Mouse (Mus musculus) adrenal gland, adult 18-20 months (tissue): Measurements from ENCODE around the gene Cenps. TPM values are rescaled to one million over a fixed set of nuclear protein-coding genes. Genes with fewer than 3 reads are reported as not detected.

Experiments used
- DNase-seq, 2 experiments: peaks; one replicate each; pipeline ENCODE4 v3.0.0; 2021 to 2022; ENCODE audit warnings: low spot score in 2 of 2
- total RNA-seq, 2 experiments: library from RNA; stranded (reverse); gene quantifications; 1 replicate in 1 of 2; 2 replicates in 1 of 2; pipeline ENCODE4 v1.2.3; 2021

Gene Cenps
- total RNA-seq, 2 experiments from 2014 or later: 9.9 to 10.2 TPM

DNA sequence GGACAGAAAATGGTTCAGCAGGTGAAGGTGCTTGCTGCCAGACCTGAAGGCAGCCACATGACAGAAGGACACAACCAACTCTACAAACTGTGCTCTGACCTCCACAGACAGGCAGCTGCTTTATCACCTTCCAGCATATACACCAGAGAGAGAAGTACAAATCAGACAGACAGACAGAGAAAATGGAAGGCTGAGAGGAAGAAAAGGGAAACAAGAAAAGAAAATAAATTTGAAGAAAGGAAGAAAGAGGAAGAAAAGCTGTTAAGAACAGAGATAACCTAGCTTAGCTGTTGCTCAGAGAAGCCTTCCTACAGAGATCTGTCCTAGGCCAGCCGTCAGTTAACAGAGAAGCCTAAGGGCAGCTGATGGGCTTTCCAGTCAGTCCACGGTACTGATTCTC lies 21.8 kb upstream of the Cenps start:
- DNase-seq: no peak

GRCm38 (mm10) chr4:149157415-149157973 lies 20.1 kb upstream of the Cenps start:
- DNase-seq: no peak

GRCm38 (mm10) chr4:149155711-149156110 lies 18.3 kb upstream of the Cenps start:
- DNase-seq: no peak

GRCm38 (mm10) chr4:149154859-149155258 lies 17.4 kb upstream of the Cenps start:
- no peak for DNase-seq

- DNase-seq: no peak
Observed at GRCm38 (mm10) chr4:149150721-149151120, 13.3 kb upstream of the Cenps start.

- DNase-seq: no peak
Observed at GRCm38 (mm10) chr4:149150256-149150655, 12.8 kb upstream of the Cenps start.

GRCm38 (mm10) chr4:149149611-149150010 lies 12.2 kb upstream of the Cenps start:
- peak in 1 of 2 experiments; percentile 36 for DNase-seq

- DNase-seq: no peak
Observed at GRCm38 (mm10) chr4:149149196-149149595, 11.8 kb upstream of the Cenps start.

- DNase-seq: no peak
Observed at GRCm38 (mm10) chr4:149148084-149148483, 10.7 kb upstream of the Cenps start.

- DNase-seq: no peak
Observed at GRCm38 (mm10) chr4:149147528-149147927, 10.1 kb upstream of the Cenps start.

DNA sequence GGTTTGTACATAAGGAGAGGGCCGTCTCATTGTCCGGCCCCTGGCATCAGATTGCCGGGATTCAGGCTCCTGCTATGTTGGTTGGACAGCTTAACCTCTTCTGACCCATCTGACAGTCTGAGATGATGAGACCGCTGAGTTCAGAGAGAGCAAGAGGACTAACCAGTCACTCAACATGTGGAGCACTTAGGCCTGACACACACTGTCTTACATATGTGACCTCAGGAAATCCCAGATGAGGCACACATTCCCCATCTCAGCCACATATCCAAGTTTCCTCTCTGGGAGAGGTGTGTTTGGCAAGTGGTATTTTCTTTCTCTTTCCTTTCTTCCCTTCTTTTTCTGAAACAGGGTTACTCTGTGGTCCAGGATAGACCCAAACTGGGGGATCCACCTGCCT lies 7.7 kb upstream of the Cenps start:
- DNase-seq: no peak

DNA sequence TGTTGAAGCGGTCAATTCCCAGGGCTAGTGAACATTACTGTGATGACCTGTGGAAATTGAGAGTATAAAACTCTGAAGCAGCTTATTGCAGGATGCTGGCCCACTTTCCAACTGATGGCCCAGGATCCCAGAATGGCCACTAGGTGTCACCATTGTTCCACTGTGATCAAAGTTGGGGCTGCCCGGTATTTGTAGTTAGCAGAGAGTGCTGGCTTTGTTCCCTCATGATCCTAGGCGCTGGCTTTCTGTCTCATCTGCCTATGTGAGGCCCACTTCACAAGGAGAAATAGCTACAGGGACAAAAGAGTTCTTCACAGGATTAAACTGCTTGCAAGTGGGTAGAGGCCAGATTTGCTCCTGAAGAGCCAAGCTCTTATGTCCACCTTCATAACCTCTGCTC lies 7.0 kb upstream of the Cenps start:
- DNase-seq: peak; percentile 77 to 85

DNA sequence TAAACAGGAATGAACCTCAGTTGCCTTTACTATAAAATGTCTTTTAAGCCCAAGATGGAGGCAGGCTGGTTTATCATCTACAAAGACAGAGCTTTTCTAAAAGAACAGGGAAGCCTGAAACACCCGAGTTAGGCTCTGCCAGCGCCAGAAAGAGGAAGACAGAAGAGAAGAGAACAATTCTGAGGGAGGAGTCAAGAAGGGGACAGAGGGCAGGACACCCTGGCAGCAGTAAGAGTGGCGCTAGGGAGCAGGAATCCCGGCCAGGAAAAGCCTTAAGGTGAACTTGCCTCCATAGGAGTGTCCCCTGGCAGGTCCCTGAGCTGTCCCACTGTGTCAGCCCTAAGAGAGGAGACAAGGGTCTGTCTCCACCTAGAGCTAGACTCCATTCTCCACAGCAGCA lies 6.2 kb upstream of the Cenps start:
- DNase-seq: no peak

DNA sequence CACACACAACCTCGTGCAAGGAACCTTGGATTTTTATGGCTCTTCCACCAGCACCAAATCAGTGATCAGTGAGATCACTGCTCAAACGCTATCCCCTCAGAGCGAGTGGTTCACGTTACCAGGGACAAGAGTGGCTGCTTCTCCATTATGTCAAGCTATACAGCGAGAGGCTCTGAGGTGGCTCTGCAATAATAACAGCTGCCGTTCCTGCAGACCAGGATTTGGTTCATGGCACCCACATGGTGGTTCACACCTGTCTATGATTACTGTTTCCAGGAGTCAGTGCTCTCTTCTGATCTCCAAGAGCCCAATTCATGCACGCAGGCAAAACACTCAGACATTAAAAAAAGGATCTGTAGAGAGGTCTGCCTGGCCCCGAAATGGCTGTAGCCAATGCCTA lies 1.1 kb upstream of the Cenps start:
- DNase-seq: no peak

DNA sequence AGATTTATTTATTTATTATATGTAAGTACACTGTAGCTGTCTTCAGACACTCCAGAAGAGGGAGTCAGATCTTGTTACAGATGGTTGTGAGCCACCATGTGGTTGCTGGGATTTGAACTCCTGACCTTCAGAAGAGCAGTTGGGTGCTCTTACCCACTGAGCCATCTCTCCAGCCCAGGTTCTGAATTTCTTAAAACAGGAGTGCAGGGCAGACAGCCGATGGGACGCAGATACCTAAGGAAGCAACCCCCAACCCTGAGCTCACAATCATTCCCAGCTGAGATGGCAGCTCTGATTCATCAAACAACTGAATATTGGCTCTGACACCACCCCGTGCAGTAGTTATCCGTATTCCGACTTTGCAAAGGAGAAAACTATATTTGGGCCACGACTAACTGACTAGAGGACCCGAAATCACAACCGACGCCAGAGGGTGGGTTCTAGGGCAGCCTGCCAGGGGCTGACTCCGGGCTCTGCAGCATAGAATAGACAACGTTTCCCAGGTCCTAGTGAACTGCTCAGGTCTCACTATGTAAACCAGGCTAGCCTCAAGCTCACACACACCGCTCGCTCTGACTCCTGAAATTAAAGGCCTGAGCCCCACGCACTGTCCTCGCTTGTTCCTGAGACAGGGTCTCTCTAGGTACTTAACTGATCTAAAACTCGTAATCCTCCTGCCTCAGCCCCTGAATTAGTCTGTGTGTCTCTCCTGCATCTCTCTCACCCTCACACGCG lies 1.1 kb downstream of the Cenps start:
- no peak for DNase-seq

GRCm38 (mm10) chr4:149133395-149133794 lies 4.0 kb downstream of the Cenps start:
- DNase-seq: no peak

DNA sequence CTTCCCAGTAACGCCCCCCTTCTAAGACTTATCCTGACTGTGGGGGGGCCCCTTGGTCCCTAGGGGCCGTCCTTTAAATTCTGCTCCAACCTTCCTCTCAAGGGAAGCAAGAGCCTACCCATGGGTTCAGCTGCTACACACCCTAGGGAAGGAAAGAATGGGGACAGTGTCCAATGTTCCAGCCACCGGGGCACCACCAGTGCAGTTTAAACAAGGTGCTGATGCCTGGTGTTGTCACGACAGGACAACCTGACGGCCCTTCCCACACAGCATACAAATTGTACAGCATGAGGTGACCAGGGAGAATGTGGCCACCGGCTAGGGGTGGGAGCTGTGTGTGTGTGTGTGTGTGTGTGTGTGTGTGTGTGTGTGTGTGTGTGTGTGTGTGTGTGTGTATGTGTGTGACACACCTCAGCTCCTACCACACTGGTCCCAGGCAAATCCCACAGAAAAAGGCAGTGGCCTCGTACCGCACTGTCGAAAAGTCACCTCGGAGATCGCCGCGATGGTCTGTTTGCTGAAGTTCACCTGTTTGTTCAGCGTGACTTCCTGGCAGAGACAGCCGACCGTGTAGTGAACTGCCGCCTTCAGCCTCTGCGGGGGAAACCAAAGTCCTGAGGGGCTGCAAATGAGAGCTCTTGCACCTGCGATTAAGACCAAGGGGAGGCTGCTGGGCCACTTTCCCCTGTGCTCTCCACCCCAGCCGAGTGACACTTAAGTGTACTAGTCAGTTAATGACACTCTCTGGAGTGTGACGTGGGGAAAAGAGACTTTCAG lies 5.5 kb downstream of the Cenps start:
- no peak for DNase-seq

DNA sequence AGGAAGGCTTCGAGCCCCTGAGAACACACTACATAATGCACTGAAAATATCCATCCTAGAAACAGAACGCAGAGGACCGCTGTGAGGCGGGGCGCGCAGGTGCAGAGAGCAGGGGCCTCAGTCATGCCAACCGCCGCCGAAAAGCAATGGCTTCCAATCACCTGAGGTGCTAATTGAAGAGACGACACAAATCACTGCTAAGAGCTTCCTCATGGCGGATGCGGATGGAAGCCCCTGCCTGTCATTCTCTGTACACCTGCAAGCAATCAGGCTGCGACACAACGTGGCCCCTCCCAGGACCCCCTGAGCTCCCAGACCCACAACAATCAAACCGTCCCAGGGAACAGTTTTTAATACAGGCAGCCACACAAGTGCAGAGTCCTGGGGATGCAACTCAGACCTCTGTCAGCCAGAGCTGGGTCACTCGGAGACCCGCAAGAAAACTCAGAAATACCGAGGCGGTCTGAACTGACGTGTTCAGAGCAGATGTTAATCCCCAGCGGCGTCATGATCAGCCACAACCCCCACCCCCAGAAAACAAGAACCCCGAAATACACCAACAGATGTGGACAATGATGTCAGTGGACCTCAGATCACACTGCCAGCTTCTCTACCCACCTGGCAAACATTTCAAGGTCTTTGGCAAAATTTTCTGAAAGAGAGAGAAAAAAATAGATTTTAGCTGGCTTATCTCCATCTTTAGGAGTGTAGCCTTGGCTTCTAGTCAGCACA lies 6.2 kb downstream of the Cenps start:
- DNase-seq: no peak

DNA sequence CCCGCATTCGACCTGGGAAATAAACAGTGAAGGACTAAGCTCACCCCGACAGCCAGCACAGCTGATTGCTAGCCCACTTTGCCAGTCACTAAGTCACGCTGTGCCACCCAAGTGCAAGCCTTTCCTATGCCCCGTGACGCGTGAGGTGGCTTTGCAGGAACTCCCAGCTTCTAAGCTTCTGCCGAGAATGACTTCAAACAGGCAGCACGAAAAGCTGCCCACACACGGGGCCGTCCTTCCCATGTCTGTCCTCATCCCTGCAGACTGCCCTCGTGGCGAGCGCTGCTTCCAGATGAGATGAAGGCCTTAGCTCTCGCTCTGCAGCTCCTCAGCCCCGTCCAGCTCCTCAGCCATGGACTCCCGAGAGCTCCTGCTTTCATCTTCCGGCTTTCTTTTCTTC lies 9.0 kb downstream of the Cenps start:
- no peak for DNase-seq

DNA sequence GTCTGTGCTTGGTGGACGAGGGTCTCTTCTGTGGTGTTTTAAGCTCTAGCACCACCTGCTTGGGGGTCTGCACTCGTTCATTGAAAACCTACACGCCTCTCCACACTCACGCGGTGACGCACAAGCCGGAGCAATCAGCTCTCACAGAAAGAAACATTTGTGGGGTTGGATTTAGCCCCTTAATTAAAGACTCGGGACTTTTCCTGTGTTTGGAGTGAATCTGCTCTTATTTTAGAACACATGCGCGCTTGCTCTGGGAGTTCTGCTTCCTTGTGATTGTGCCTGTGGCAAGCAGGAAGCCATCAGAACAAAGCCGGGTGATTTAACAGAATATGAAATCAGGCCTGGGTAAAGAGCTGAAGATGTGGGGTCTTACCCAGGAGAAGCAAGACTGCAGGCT lies 10.8 kb downstream of the Cenps start, which contains the start of gene Cort:
Gene Cort (minus strand): TSS at position 101 of the 400 bp plus-strand sequence.
- DNase-seq: no peak

- no peak for DNase-seq
Observed at GRCm38 (mm10) chr4:149126115-149126509, 11.3 kb downstream of the Cenps start.
